Mouse (Mus musculus): ENCODE results near the gene Sdhaf1. TPM values are rescaled to one million over a fixed set of nuclear protein-coding genes. Genes with fewer than 3 reads are reported as not detected.

Sdhaf1 gene
- polyA plus RNA-seq, 1 experiment from 2014 or later, result 17.2 TPM

DNA sequence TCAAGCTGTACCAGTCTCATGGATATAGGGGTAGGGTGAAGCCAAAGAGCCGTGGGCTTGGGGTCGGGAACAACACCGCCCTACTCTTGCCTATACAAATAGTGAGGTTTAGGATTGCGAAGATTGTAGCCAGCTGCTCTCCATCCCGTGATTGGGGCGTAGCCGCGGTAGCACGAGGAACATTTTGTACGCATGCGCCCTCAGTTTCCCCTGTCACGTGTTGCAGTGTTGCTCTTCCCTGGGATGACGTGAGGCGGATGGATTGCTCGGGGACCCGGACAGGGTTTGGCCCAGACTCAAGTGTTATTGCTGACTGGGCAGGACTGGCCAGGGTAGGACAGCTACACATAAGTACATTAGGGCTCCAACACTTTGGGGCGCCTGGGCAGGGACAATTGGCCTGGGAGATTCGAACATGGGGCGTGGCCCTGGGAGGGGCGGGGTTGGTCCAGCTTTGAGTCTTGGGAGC lies 43.0 kb downstream of the Sdhaf1 start:
- ATAC-seq (replicated peaks; ENCODE audit: low FRiP score, low TSS enrichment, low read depth) (peak; percentile 89), DNase-seq (ENCODE audit: low spot score) (peak; percentile 93)
- no peaks in the 10 kb centered on the region for H3K36me3 ChIP-seq (ENCODE audit: control insufficient read depth, insufficient read depth, low read length)
- peak overlapping the region; percentile 62 for H3K4me3 ChIP-seq (ENCODE audit: low read depth, low read length)
- H3K4me1 ChIP-seq (replicated peaks; ENCODE audit: control insufficient read depth, insufficient read depth, low read length), result peaks cover 10% of the 10 kb centered on the region
- H3K4me2 ChIP-seq (ENCODE audit: low read length), result peak overlapping the region; percentile 94
- WGBS, result under 1% methylated on average over 20 of the region's 20 CpGs
- H3K27ac ChIP-seq (ENCODE audit: low read depth), result peak overlapping the region; percentile 99
- H3K27me3 ChIP-seq (replicated peaks; ENCODE audit: control insufficient read depth, insufficient read depth, low read length), result no peaks in the 10 kb centered on the region
- peak overlapping the region; percentile 49 for H3K9ac ChIP-seq (ENCODE audit: low read length)
- no peaks in the 10 kb centered on the region for H3K9me3 ChIP-seq (ENCODE audit: control insufficient read depth, low read length)

GRCm38 (mm10) chr7:30279951-30280669 lies 43.6 kb downstream of the Sdhaf1 start, which contains the start of the genes Thap8 and Wdr62:
TSS of gene Thap8 (plus strand) at chr7:30280094.
TSS of gene Wdr62 (minus strand) at chr7:30280419.
- Histone ChIP-seq H3K27me3 (replicated peaks; ENCODE audit: control insufficient read depth, insufficient read depth, low read length) (no peaks in the 10 kb centered on the region), H3K36me3 (ENCODE audit: control insufficient read depth, insufficient read depth, low read length) (no peaks in the 10 kb centered on the region), H3K27ac (ENCODE audit: low read depth) (peak within 1 kb of the TSS; percentile 99), H3K9me3 (ENCODE audit: control insufficient read depth, low read length) (no peaks in the 10 kb centered on the region), H3K4me2 (ENCODE audit: low read length) (peak within 1 kb of the TSS; percentile 94), H3K4me1 (replicated peaks; ENCODE audit: control insufficient read depth, insufficient read depth, low read length) (peaks cover 10% of the 10 kb centered on the region), H3K4me3 (ENCODE audit: low read depth, low read length) (peak within 1 kb of the TSS; percentile 62), H3K9ac (ENCODE audit: low read length) (peak within 1 kb of the TSS; percentile 49)
- no peak for DNase-seq (ENCODE audit: low spot score)
- WGBS, result under 1% methylated on average over 49 of the region's 49 CpGs
- peak; percentile 97 for ATAC-seq (replicated peaks; ENCODE audit: low FRiP score, low TSS enrichment, low read depth)

DNA sequence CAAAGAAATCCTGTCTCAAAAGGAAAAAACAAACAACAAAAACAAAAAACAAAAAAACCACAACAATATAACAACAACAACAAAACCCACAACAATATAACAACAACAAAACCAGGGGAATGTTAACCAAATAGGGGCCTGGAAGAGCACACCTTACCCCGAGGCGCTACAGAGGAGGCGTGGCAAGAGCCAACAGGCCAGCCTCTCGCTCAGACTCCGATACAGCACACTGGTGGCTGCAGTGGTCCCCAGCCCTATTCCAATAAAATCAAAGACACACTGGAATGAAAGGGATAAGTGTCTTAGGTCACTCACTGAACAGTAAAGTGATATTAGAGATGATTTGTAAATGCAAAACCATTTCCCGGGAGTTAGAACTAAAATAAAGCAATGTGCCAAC lies 44.2 kb downstream of the Sdhaf1 start:
- WGBS, result under 1% methylated on average over 6 of the region's 6 CpGs
- ATAC-seq (replicated peaks; ENCODE audit: low FRiP score, low TSS enrichment, low read depth) (no peak), DNase-seq (ENCODE audit: low spot score) (no peak)
- Histone ChIP-seq H3K9me3 (ENCODE audit: control insufficient read depth, low read length) (no peaks in the 10 kb centered on the region), H3K9ac (ENCODE audit: low read length) (peak overlapping the region; percentile 49), H3K4me3 (ENCODE audit: low read depth, low read length) (peak overlapping the region; percentile 62), H3K4me2 (ENCODE audit: low read length) (peak overlapping the region; percentile 94), H3K27ac (ENCODE audit: low read depth) (peak overlapping the region; percentile 99), H3K27me3 (replicated peaks; ENCODE audit: control insufficient read depth, insufficient read depth, low read length) (no peaks in the 10 kb centered on the region), H3K4me1 (replicated peaks; ENCODE audit: control insufficient read depth, insufficient read depth, low read length) (peaks cover 10% of the 10 kb centered on the region), H3K36me3 (ENCODE audit: control insufficient read depth, insufficient read depth, low read length) (no peaks in the 10 kb centered on the region)

GRCm38 (mm10) chr7:30278911-30279310 lies 44.8 kb downstream of the Sdhaf1 start:
- no peak for ATAC-seq (replicated peaks; ENCODE audit: low FRiP score, low TSS enrichment, low read depth)
- Histone ChIP-seq H3K4me1 (replicated peaks; ENCODE audit: control insufficient read depth, insufficient read depth, low read length) (peaks cover 10% of the 10 kb centered on the region), H3K9ac (ENCODE audit: low read length) (no peak overlapping the region), H3K27me3 (replicated peaks; ENCODE audit: control insufficient read depth, insufficient read depth, low read length) (no peaks in the 10 kb centered on the region), H3K36me3 (ENCODE audit: control insufficient read depth, insufficient read depth, low read length) (no peaks in the 10 kb centered on the region), H3K9me3 (ENCODE audit: control insufficient read depth, low read length) (no peaks in the 10 kb centered on the region), H3K4me3 (ENCODE audit: low read depth, low read length) (no peak overlapping the region), H3K27ac (ENCODE audit: low read depth) (no peak overlapping the region), H3K4me2 (ENCODE audit: low read length) (peak overlapping the region; percentile 94)
- DNase-seq (ENCODE audit: low spot score), result no peak
- 65% methylated on average over 2 of the region's 2 CpGs for WGBS

GRCm38 (mm10) chr7:30274383-30274782 lies 49.3 kb downstream of the Sdhaf1 start:
- Histone ChIP-seq H3K4me2 (ENCODE audit: low read length) (no peak overlapping the region), H3K4me3 (ENCODE audit: low read depth, low read length) (no peak overlapping the region), H3K36me3 (ENCODE audit: control insufficient read depth, insufficient read depth, low read length) (peaks cover 5% of the 10 kb centered on the region; the same call in 1 of the 2 replicates), H3K27ac (ENCODE audit: low read depth) (no peak overlapping the region), H3K4me1 (replicated peaks; ENCODE audit: control insufficient read depth, insufficient read depth, low read length) (peaks cover 3% of the 10 kb centered on the region), H3K9me3 (ENCODE audit: control insufficient read depth, low read length) (no peaks in the 10 kb centered on the region), H3K27me3 (replicated peaks; ENCODE audit: control insufficient read depth, insufficient read depth, low read length) (no peaks in the 10 kb centered on the region), H3K9ac (ENCODE audit: low read length) (no peak overlapping the region)
- WGBS, result 35% methylated on average over 6 of the region's 6 CpGs
- ATAC-seq (replicated peaks; ENCODE audit: low FRiP score, low TSS enrichment, low read depth), result no peak
- no peak for DNase-seq (ENCODE audit: low spot score)

Other genes starting within 250 kb of the Sdhaf1 start
- 0.87 and 1.5 TPM in 2 replicates for gene Gm26920, start 233.5 kb downstream of the Sdhaf1 start, polyA plus RNA-seq (2014; fragmentation: Nextera tagmentation; extraction: Ambion mirVana)
- gene Zfp566, start 233.4 kb downstream of the Sdhaf1 start, polyA plus RNA-seq (2014; fragmentation: Nextera tagmentation; extraction: Ambion mirVana), result 8.3 and 11.2 TPM in 2 replicates
- 91.8 and 115 TPM in 2 replicates for gene Zfp260, start 229.1 kb downstream of the Sdhaf1 start, polyA plus RNA-seq (2014; fragmentation: Nextera tagmentation; extraction: Ambion mirVana)
- 4.2 and 5.8 TPM in 2 replicates for gene Zfp382, start 202.0 kb downstream of the Sdhaf1 start, polyA plus RNA-seq (2014; fragmentation: Nextera tagmentation; extraction: Ambion mirVana)
- gene Zfp146, start 154.1 kb downstream of the Sdhaf1 start, polyA plus RNA-seq (2014; fragmentation: Nextera tagmentation; extraction: Ambion mirVana), result 16.0 and 16.3 TPM in 2 replicates
- gene Cox7a1, start 139.8 kb downstream of the Sdhaf1 start, polyA plus RNA-seq (2014; fragmentation: Nextera tagmentation; extraction: Ambion mirVana), result 5.8 and 11.3 TPM in 2 replicates
- gene Capns1, start 125.1 kb downstream of the Sdhaf1 start, polyA plus RNA-seq (2014; fragmentation: Nextera tagmentation; extraction: Ambion mirVana), result 81.9 and 85.4 TPM in 2 replicates
- gene Polr2i, start 91.9 kb downstream of the Sdhaf1 start, polyA plus RNA-seq (2014; fragmentation: Nextera tagmentation; extraction: Ambion mirVana), result 159 and 161 TPM in 2 replicates
- gene Tbcb, start 91.6 kb downstream of the Sdhaf1 start, polyA plus RNA-seq (2014; fragmentation: Nextera tagmentation; extraction: Ambion mirVana), result 147 and 157 TPM in 2 replicates
- not detected in 2 replicates for gene Ovol3, start 88.2 kb downstream of the Sdhaf1 start, polyA plus RNA-seq (2014; fragmentation: Nextera tagmentation; extraction: Ambion mirVana)
- 0.24 and 0.26 TPM in 2 replicates for gene Thap8, start 43.8 kb downstream of the Sdhaf1 start, polyA plus RNA-seq (2014; fragmentation: Nextera tagmentation; extraction: Ambion mirVana)
- gene Wdr62, start 43.5 kb downstream of the Sdhaf1 start, polyA plus RNA-seq (2014; fragmentation: Nextera tagmentation; extraction: Ambion mirVana), result 8.5 and 10.5 TPM in 2 replicates
- 41.4 and 46.1 TPM in 2 replicates for gene Clip3, start 32.2 kb downstream of the Sdhaf1 start, polyA plus RNA-seq (2014; fragmentation: Nextera tagmentation; extraction: Ambion mirVana)
- 70.7 and 79.3 TPM in 2 replicates for gene Alkbh6, start 15.2 kb downstream of the Sdhaf1 start, polyA plus RNA-seq (2014; fragmentation: Nextera tagmentation; extraction: Ambion mirVana)
- gene Syne4, start 9.1 kb downstream of the Sdhaf1 start, polyA plus RNA-seq (2014; fragmentation: Nextera tagmentation; extraction: Ambion mirVana), result 52.2 and 60.5 TPM in 2 replicates
- gene E130208F15Rik, start 2.2 kb downstream of the Sdhaf1 start, polyA plus RNA-seq (2014; fragmentation: Nextera tagmentation; extraction: Ambion mirVana), result not detected in 2 replicates
- gene Lrfn3, start 38.9 kb upstream of the Sdhaf1 start, polyA plus RNA-seq (2014; fragmentation: Nextera tagmentation; extraction: Ambion mirVana), result 4.4 and 4.5 TPM in 2 replicates
- gene Tyrobp, start 89.9 kb upstream of the Sdhaf1 start, polyA plus RNA-seq (2014; fragmentation: Nextera tagmentation; extraction: Ambion mirVana), result 53.7 and 54.7 TPM in 2 replicates
- gene Hcst, start 96.0 kb upstream of the Sdhaf1 start, polyA plus RNA-seq (2014; fragmentation: Nextera tagmentation; extraction: Ambion mirVana), result 1.6 and 2.1 TPM in 2 replicates
- gene Nfkbid, start 97.8 kb upstream of the Sdhaf1 start, polyA plus RNA-seq (2014; fragmentation: Nextera tagmentation; extraction: Ambion mirVana), result 2.3 and 3.2 TPM in 2 replicates
- 37.9 and 43.0 TPM in 2 replicates for gene Aplp1, start 121.6 kb upstream of the Sdhaf1 start, polyA plus RNA-seq (2014; fragmentation: Nextera tagmentation; extraction: Ambion mirVana)
- 0.13 and 2.9 TPM in 2 replicates for gene Kirrel2, start 133.8 kb upstream of the Sdhaf1 start, polyA plus RNA-seq (2014; fragmentation: Nextera tagmentation; extraction: Ambion mirVana)
- 0.15 and 1.3 TPM in 2 replicates for gene Nphs1, start 134.4 kb upstream of the Sdhaf1 start, polyA plus RNA-seq (2014; fragmentation: Nextera tagmentation; extraction: Ambion mirVana)
- gene Prodh2, start 169.7 kb upstream of the Sdhaf1 start, polyA plus RNA-seq (2014; fragmentation: Nextera tagmentation; extraction: Ambion mirVana), result 1.3 TPM in 2 replicates
- 10.7 and 11.9 TPM in 2 replicates for gene Arhgap33, start 211.2 kb upstream of the Sdhaf1 start, polyA plus RNA-seq (2014; fragmentation: Nextera tagmentation; extraction: Ambion mirVana)
- 45.0 and 48.5 TPM in 2 replicates for gene Hspb6, start 228.3 kb upstream of the Sdhaf1 start, polyA plus RNA-seq (2014; fragmentation: Nextera tagmentation; extraction: Ambion mirVana)
- 15.2 and 15.7 TPM in 2 replicates for gene Proser3, start 228.4 kb upstream of the Sdhaf1 start, polyA plus RNA-seq (2014; fragmentation: Nextera tagmentation; extraction: Ambion mirVana)
- gene Lin37, start 235.9 kb upstream of the Sdhaf1 start, polyA plus RNA-seq (2014; fragmentation: Nextera tagmentation; extraction: Ambion mirVana), result 36.9 and 38.5 TPM in 2 replicates
- 92.3 and 94.5 TPM in 2 replicates for gene U2af1l4, start 239.4 kb upstream of the Sdhaf1 start, polyA plus RNA-seq (2014; fragmentation: Nextera tagmentation; extraction: Ambion mirVana)
- gene Gm49396, start 239.4 kb upstream of the Sdhaf1 start, polyA plus RNA-seq (2014; fragmentation: Nextera tagmentation; extraction: Ambion mirVana), result 7.7 and 9.1 TPM in 2 replicates
- gene Psenen, start 239.7 kb upstream of the Sdhaf1 start, polyA plus RNA-seq (2014; fragmentation: Nextera tagmentation; extraction: Ambion mirVana), result 119 and 125 TPM in 2 replicates
- 3.3 and 3.5 TPM in 2 replicates for gene Igflr1, start 241.5 kb upstream of the Sdhaf1 start, polyA plus RNA-seq (2014; fragmentation: Nextera tagmentation; extraction: Ambion mirVana)